Mouse (Mus musculus) heart, postnatal 25 days (tissue): ENCODE results near the gene Cdyl. TPM values are rescaled to one million over a fixed set of nuclear protein-coding genes. Genes with fewer than 3 reads are reported as not detected.

Source experiments
- DNase-seq: peaks from one replicate; pipeline ENCODE4 v3.0.0; 2022; ENCODE audit warnings: low spot score
- intact Hi-C: fragments of 180-260 bp; cut with DNase I; formaldehyde crosslinking; loops from one replicate; pipeline ENCODE4 v1.15.1; 2025
- total RNA-seq, 2 experiments: library from RNA; stranded (reverse); gene quantifications; 2 replicates each; pipeline ENCODE4 v1.2.3; 2021

Gene Cdyl
- total RNA-seq, 2 experiments from 2014 or later: 10.7 to 10.8 TPM

GRCm38 (mm10) chr13:35878282-35878681, 218.6 kb downstream of the Cdyl start:
- intact Hi-C loops: no loop called here
- DNase-seq: no peak

- DNase-seq: no peak
- intact Hi-C loops: no loop called here
These were observed 219.4 kb downstream of the Cdyl start for GRCm38 (mm10) chr13:35879068-35879467.

- intact Hi-C loops: no loop called here
- no peak for DNase-seq
These were observed 219.9 kb downstream of the Cdyl start for GRCm38 (mm10) chr13:35879519-35879918.

- intact Hi-C loops: no loop called here
These were observed 221.0 kb downstream of the Cdyl start for GRCm38 (mm10) chr13:35880555-35881046.

GRCm38 (mm10) chr13:35886121-35886725, 226.6 kb downstream of the Cdyl start:
- DNase-seq: peak; percentile 23
- intact Hi-C loops: loop anchor here (5.0 kb wide), 1 partner anchor 61 kb away; no protein-coding TSS in a partner anchor

More at GRCm38 (mm10) chr13:35880555-35881046, 221.0 kb downstream of the Cdyl start:
- DNase-seq: no peak

- DNase-seq: no peak
- intact Hi-C loops: no loop called here
These were observed 233.2 kb downstream of the Cdyl start for GRCm38 (mm10) chr13:35892866-35893265.

- intact Hi-C loops: loop anchor here (5.0 kb wide), 1 partner anchor 163 kb away; no protein-coding TSS in a partner anchor
- no peak for DNase-seq
These were observed 245.7 kb downstream of the Cdyl start for GRCm38 (mm10) chr13:35905378-35905777.

GRCm38 (mm10) chr13:35905879-35906481, 246.3 kb downstream of the Cdyl start, which contains the start of gene Rpp40:
Rpp40 (minus strand) TSS chr13:35906359.
- intact Hi-C loops: loop anchor here (5.0 kb wide), 1 partner anchor 164 kb away; no protein-coding TSS in a partner anchor

GRCm38 (mm10) chr13:35911476-35911875, 251.8 kb downstream of the Cdyl start:
- intact Hi-C loops: no loop called here
- DNase-seq: no peak

More at GRCm38 (mm10) chr13:35905879-35906481, 246.3 kb downstream of the Cdyl start, which contains the start of gene Rpp40:
- DNase-seq: peak; percentile 87

Other genes with a start within 250 kb of the Cdyl start
- 1 to 10 TPM; 2.9 to 5.1 TPM for gene Rpp40, start 246.5 kb downstream of the Cdyl start, total RNA-seq